Mouse (Mus musculus): ENCODE data around the gene Zbtb12. TPM values are rescaled to one million over a fixed set of nuclear protein-coding genes. Genes with fewer than 3 reads are reported as not detected.

Zbtb12 gene
- polyA plus RNA-seq, 1 experiment: 10.2 TPM

DNA sequence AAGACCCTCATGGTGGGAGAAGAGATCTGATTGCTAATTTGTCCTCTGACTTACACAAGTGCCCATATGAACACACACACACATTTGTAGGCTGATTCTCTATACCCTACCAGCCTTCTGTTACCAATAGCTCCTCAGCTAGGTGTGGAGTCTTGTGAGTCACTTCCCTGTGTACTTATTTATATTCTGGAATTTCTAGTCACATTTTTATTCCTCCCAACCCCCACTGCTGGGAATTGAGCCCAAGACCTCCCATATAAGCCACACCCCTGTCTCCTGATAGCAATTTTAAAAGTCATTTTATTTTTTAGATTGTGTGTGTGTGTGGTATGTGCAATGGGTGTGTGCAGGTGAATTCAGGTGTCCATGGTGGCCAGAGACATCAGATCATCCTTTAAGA, 65.1 kb downstream of the Zbtb12 start:
- no peaks in the 10 kb centered on the region for H3K36me3 ChIP-seq (ENCODE audit: control insufficient read depth, insufficient read depth)
- no peak overlapping the region for H3K4me2 ChIP-seq (ENCODE audit: low read depth)
- H3K79me2 ChIP-seq (ENCODE audit: control insufficient read depth, insufficient read depth): no peaks in the 10 kb centered on the region
- TF ChIP-seq USF1 (IDR thresholded peaks at IDR 0.05; ENCODE audit: low read depth) (no peak), SRF (IDR thresholded peaks at IDR 0.05; ENCODE audit: control insufficient read depth, insufficient read length, low read depth) (no peak), MYOD1 (IDR thresholded peaks at IDR 0.05; ENCODE audit: control insufficient read depth in 1 of 3, insufficient read length in 2 of 3, low read depth in 2 of 3) (no peak), CEBPB (IDR thresholded peaks at IDR 0.05; ENCODE audit: insufficient read depth, poor library complexity, severe bottlenecking) (no peak), POLR2A (IDR thresholded peaks at IDR 0.05; ENCODE audit: insufficient read length, low read depth) (no peak), REST (IDR thresholded peaks at IDR 0.05; ENCODE audit: insufficient read depth, insufficient read length) (no peak), MAX (IDR thresholded peaks at IDR 0.05; ENCODE audit: low read depth) (no peak), E2F4 (IDR thresholded peaks at IDR 0.05; ENCODE audit: insufficient read depth) (no peak), POLR2AphosphoS2 (IDR thresholded peaks at IDR 0.05; ENCODE audit: insufficient read length, low read depth) (no peak), TCF12 (IDR thresholded peaks at IDR 0.05; ENCODE audit: insufficient read depth, poor library complexity, severe bottlenecking) (no peak), MYOG (IDR thresholded peaks at IDR 0.05; ENCODE audit: control insufficient read depth in 1 of 3, insufficient read depth in 1 of 3, insufficient read length in 2 of 3, low read depth in 2 of 3) (no peak), TCF3 (IDR thresholded peaks at IDR 0.05; ENCODE audit: insufficient read length, low read depth) (no peak)
- no peak overlapping the region for H3K4me3 ChIP-seq
- H3ac ChIP-seq (ENCODE audit: control insufficient read depth, insufficient read length): no peak overlapping the region
- no peaks in the 10 kb centered on the region for H3K27me3 ChIP-seq (ENCODE audit: control insufficient read depth, insufficient read depth, insufficient read length)

Other genes starting within 250 kb of the Zbtb12 start
- not detected for gene Prrt1, start 249.9 kb upstream of the Zbtb12 start, polyA plus RNA-seq (2012; fragmentation: generic; extraction: Trizol)
- 13.5 TPM for gene Fkbpl, start 234.7 kb upstream of the Zbtb12 start, polyA plus RNA-seq (2012; fragmentation: generic; extraction: Trizol)
- 42.5 TPM for gene Atf6b, start 232.3 kb upstream of the Zbtb12 start, polyA plus RNA-seq (2012; fragmentation: generic; extraction: Trizol)
- under 0.01 TPM for gene Tnxb, start 208.9 kb upstream of the Zbtb12 start, polyA plus RNA-seq (2012; fragmentation: generic; extraction: Trizol)
- not detected for gene C4b, start 135.6 kb upstream of the Zbtb12 start, polyA plus RNA-seq (2012; fragmentation: generic; extraction: Trizol)
- gene Cyp21a1, start 74.9 kb upstream of the Zbtb12 start, polyA plus RNA-seq (2012; fragmentation: generic; extraction: Trizol): not detected
- 29.9 TPM for gene Stk19, start 42.5 kb upstream of the Zbtb12 start, polyA plus RNA-seq (2012; fragmentation: generic; extraction: Trizol)
- gene Dxo, start 42.5 kb upstream of the Zbtb12 start, polyA plus RNA-seq (2012; fragmentation: generic; extraction: Trizol): 25.7 TPM
- 38.4 TPM for gene Skiv2l, start 29.3 kb upstream of the Zbtb12 start, polyA plus RNA-seq (2012; fragmentation: generic; extraction: Trizol)
- gene Nelfe, start 29.1 kb upstream of the Zbtb12 start, polyA plus RNA-seq (2012; fragmentation: generic; extraction: Trizol): 60.0 TPM
- gene Cfb, start 17.0 kb upstream of the Zbtb12 start, polyA plus RNA-seq (2012; fragmentation: generic; extraction: Trizol): 0.37 TPM
- gene Gm20547, start 2.6 kb downstream of the Zbtb12 start, polyA plus RNA-seq (2012; fragmentation: generic; extraction: Trizol): not detected
- gene C2, start 18.8 kb downstream of the Zbtb12 start, polyA plus RNA-seq (2012; fragmentation: generic; extraction: Trizol): 0.43 TPM
- gene Ehmt2, start 19.0 kb downstream of the Zbtb12 start, polyA plus RNA-seq (2012; fragmentation: generic; extraction: Trizol): 94.5 TPM
- 14.6 TPM for gene Slc44a4, start 35.0 kb downstream of the Zbtb12 start, polyA plus RNA-seq (2012; fragmentation: generic; extraction: Trizol)
- 30.1 TPM for gene Neu1, start 51.8 kb downstream of the Zbtb12 start, polyA plus RNA-seq (2012; fragmentation: generic; extraction: Trizol)
- gene Hspa1b, start 79.8 kb downstream of the Zbtb12 start, polyA plus RNA-seq (2012; fragmentation: generic; extraction: Trizol): 7.3 TPM
- gene Gm20481, start 90.4 kb downstream of the Zbtb12 start, polyA plus RNA-seq (2012; fragmentation: generic; extraction: Trizol): not detected
- gene Hspa1a, start 92.7 kb downstream of the Zbtb12 start, polyA plus RNA-seq (2012; fragmentation: generic; extraction: Trizol): 1.8 TPM
- 1.3 TPM for gene Hspa1l, start 93.2 kb downstream of the Zbtb12 start, polyA plus RNA-seq (2012; fragmentation: generic; extraction: Trizol)
- 52.3 TPM for gene Lsm2, start 102.4 kb downstream of the Zbtb12 start, polyA plus RNA-seq (2012; fragmentation: generic; extraction: Trizol)
- 208 TPM for gene Vars, start 121.5 kb downstream of the Zbtb12 start, polyA plus RNA-seq (2012; fragmentation: generic; extraction: Trizol)
- 0.05 TPM for gene Vwa7, start 137.1 kb downstream of the Zbtb12 start, polyA plus RNA-seq (2012; fragmentation: generic; extraction: Trizol)
- 0.14 TPM for gene Sapcd1, start 148.5 kb downstream of the Zbtb12 start, polyA plus RNA-seq (2012; fragmentation: generic; extraction: Trizol)
- 2.1 TPM for gene Msh5, start 167.3 kb downstream of the Zbtb12 start, polyA plus RNA-seq (2012; fragmentation: generic; extraction: Trizol)
- gene Clic1, start 170.5 kb downstream of the Zbtb12 start, polyA plus RNA-seq (2012; fragmentation: generic; extraction: Trizol): 412 TPM
- 101 TPM for gene Ddah2, start 179.6 kb downstream of the Zbtb12 start, polyA plus RNA-seq (2012; fragmentation: generic; extraction: Trizol)
- gene Ly6g6c, start 185.9 kb downstream of the Zbtb12 start, polyA plus RNA-seq (2012; fragmentation: generic; extraction: Trizol): 0.18 TPM
- gene Mpig6b, start 186.7 kb downstream of the Zbtb12 start, polyA plus RNA-seq (2012; fragmentation: generic; extraction: Trizol): not detected
- gene Ly6g6e, start 197.4 kb downstream of the Zbtb12 start, polyA plus RNA-seq (2012; fragmentation: generic; extraction: Trizol): not detected
- not detected for gene Ly6g6d, start 198.6 kb downstream of the Zbtb12 start, polyA plus RNA-seq (2012; fragmentation: generic; extraction: Trizol)
- not detected for gene Ly6g6f, start 206.1 kb downstream of the Zbtb12 start, polyA plus RNA-seq (2012; fragmentation: generic; extraction: Trizol)
- 64.7 TPM for gene Abhd16a, start 209.8 kb downstream of the Zbtb12 start, polyA plus RNA-seq (2012; fragmentation: generic; extraction: Trizol)
- gene Ly6g5c, start 228.8 kb downstream of the Zbtb12 start, polyA plus RNA-seq (2012; fragmentation: generic; extraction: Trizol): not detected
- 0.11 TPM for gene Ly6g5b, start 235.9 kb downstream of the Zbtb12 start, polyA plus RNA-seq (2012; fragmentation: generic; extraction: Trizol)
- gene Gpank1, start 242.0 kb downstream of the Zbtb12 start, polyA plus RNA-seq (2012; fragmentation: generic; extraction: Trizol): 17.4 TPM
- gene Csnk2b, start 242.6 kb downstream of the Zbtb12 start, polyA plus RNA-seq (2012; fragmentation: generic; extraction: Trizol): 320 TPM
- 12.8 TPM for gene D17H6S53E, start 246.9 kb downstream of the Zbtb12 start, polyA plus RNA-seq (2012; fragmentation: generic; extraction: Trizol)